Mouse (Mus musculus): ENCODE measurements around the gene Atf4. TPM values are rescaled to one million over a fixed set of nuclear protein-coding genes. Genes with fewer than 3 reads are reported as not detected.

The Atf4 gene
- 110 and 112 TPM in 2 replicates for polyA plus RNA-seq (2014; fragmentation: Nextera tagmentation; extraction: Ambion mirVana)

DNA sequence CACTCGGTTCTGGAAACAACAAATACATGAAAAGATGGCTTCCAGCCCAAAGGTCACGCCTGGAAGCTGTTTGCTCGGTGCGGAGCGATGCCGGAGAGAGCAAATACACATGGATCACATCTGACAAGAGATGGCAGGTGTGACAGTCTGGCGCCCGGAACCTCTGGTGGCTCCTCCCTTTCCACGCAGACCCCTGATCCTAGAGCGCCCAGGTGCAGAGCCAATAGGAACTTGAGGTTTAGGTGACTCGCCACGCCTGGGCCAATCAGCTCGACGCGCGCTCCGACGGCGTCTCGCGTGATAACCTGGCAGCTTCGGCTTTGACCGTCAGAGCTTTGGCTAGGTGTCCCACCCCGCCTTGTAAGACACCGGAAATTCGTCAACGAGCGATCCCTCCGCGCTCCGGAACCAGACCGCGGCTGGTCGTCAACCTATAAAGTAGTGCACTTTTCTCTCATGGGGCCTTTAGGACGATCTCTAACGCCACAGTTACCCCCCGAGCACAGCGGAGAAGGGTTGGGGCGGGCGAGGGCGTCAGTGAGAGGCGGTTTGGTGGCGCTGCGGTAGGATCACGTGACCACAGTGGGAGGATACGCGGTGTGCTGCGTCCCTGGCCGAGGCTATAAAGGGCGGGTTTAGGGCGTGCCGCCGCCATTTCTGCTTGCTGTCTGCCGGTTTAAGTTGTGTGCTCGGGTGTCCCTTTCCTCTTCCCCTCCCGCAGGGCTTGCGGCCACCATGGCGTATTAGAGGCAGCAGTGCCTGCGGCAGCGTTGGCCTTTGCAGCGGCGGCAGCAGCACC, at the start of gene Atf4:
Gene Atf4 (plus strand): TSS at position 338 of the 799 bp plus-strand sequence.
- Histone ChIP-seq H3K4me1 (ENCODE audit: control insufficient read depth, insufficient read depth, low read length) (peaks cover 24% of the 10 kb centered on the region), H3K4me2 (ENCODE audit: low read depth, low read length) (peak within 1 kb of the TSS; percentile 66), H3K36me3 (ENCODE audit: control insufficient read depth, insufficient read depth, low read length) (peaks cover 37% of the 10 kb centered on the region), H3K4me3 (ENCODE audit: low read depth, low read length) (peak within 1 kb of the TSS; percentile 99), H3K9ac (replicated peaks; ENCODE audit: low read depth, low read length) (peak within 1 kb of the TSS; percentile 100), H3K27ac (ENCODE audit: low read depth, low read length) (peak within 1 kb of the TSS; percentile 99), H3K9me3 (ENCODE audit: control insufficient read depth, low read length) (no peaks in the 10 kb centered on the region), H3K27me3 (ENCODE audit: control insufficient read depth, insufficient read depth, low read length) (peaks cover 2% of the 10 kb centered on the region; the same call in 1 of the 2 replicates)
- WGBS: 1% methylated on average over 62 of the region's 62 CpGs
- ATAC-seq (ENCODE audit: low read depth): peak; percentile 97

DNA sequence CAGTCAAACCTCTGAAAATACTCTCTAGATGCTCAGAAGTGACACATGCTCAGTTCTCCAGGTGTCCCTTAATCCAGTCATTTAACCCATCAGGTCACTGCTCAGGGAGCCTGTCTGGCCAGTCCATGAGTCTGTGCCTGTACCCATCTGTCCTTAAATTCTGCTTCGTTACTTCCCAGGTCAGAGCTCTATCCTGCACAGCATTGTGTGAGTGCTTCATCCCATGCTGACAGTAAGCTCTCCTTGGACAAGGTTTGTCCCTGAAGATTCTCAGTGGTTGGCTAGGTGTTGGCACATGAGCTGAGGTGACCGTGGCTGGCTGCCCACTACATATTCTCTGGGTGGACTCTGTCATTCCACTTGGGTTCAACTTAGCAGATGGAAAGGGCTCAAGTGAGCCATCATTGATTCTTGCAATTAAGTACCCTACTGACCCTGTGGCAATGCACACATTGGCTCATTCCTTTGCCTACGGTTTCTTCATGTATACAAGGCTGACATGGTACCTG, 48.9 kb upstream of the Atf4 start:
- no peak overlapping the region for H3K4me2 ChIP-seq (ENCODE audit: low read depth, low read length)
- H3K4me1 ChIP-seq (ENCODE audit: control insufficient read depth, insufficient read depth, low read length): no peaks in the 10 kb centered on the region
- no peak overlapping the region for H3K9ac ChIP-seq (replicated peaks; ENCODE audit: low read depth, low read length)
- WGBS: 83% methylated on average over 3 of the region's 3 CpGs
- no peak overlapping the region for H3K27ac ChIP-seq (ENCODE audit: low read depth, low read length)
- H3K9me3 ChIP-seq (ENCODE audit: control insufficient read depth, low read length): no peaks in the 10 kb centered on the region
- no peak overlapping the region for H3K4me3 ChIP-seq (ENCODE audit: low read depth, low read length)
- no peak for ATAC-seq (ENCODE audit: low read depth)
- no peaks in the 10 kb centered on the region for H3K36me3 ChIP-seq (ENCODE audit: control insufficient read depth, insufficient read depth, low read length)
- H3K27me3 ChIP-seq (ENCODE audit: control insufficient read depth, insufficient read depth, low read length): no peaks in the 10 kb centered on the region

DNA sequence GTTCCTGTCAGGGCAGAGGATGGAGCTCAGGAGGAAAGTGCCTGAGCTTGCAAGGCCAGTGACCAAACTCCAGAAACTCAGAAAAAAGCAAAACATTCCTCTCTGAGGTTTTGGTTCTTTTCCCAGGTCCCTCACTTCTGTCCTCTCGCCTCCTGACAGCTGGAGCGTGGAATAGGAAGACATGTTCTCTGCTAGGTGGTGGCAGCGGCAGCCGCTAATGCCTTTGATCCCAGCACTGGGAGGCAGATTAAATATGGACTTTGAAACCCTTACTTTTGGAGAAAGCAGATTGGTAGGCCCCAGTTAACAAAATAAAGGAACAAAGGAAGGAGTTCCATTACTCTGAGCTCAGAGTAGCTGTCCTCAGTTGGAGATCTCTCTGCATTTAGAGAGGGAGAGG, 46.5 kb upstream of the Atf4 start:
- no peak overlapping the region for H3K9ac ChIP-seq (replicated peaks; ENCODE audit: low read depth, low read length)
- H3K9me3 ChIP-seq (ENCODE audit: control insufficient read depth, low read length): no peaks in the 10 kb centered on the region
- no peak overlapping the region for H3K4me3 ChIP-seq (ENCODE audit: low read depth, low read length)
- WGBS: 30% methylated on average over 4 of the region's 4 CpGs
- no peak for ATAC-seq (ENCODE audit: low read depth)
- H3K27me3 ChIP-seq (ENCODE audit: control insufficient read depth, insufficient read depth, low read length): no peaks in the 10 kb centered on the region
- H3K27ac ChIP-seq (ENCODE audit: low read depth, low read length): no peak overlapping the region
- H3K4me1 ChIP-seq (ENCODE audit: control insufficient read depth, insufficient read depth, low read length): no peaks in the 10 kb centered on the region
- H3K4me2 ChIP-seq (ENCODE audit: low read depth, low read length): no peak overlapping the region
- H3K36me3 ChIP-seq (ENCODE audit: control insufficient read depth, insufficient read depth, low read length): no peaks in the 10 kb centered on the region; the same call in 1 of the 2 replicates

DNA sequence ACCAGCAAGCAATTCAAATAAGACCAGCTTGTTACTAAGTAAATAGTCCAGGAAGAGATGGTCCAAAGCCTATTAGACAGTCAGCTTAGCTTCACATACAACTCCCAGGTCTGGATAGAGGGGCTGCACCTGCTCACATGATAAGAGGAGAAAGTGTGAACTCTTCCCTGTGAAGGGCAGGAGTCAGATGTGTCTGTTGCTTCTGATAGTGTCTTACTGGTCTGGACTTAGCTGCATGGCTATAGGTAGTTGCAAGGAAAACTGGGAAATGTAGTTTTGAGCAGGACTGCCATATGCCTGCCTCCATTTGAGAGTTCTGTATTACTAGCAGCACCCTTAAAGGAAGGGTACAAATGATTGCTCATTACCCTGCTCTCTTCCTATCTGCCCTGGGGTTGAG, 41.3 kb upstream of the Atf4 start:
- no peaks in the 10 kb centered on the region for H3K4me1 ChIP-seq (ENCODE audit: control insufficient read depth, insufficient read depth, low read length)
- no peaks in the 10 kb centered on the region for H3K9me3 ChIP-seq (ENCODE audit: control insufficient read depth, low read length)
- ATAC-seq (ENCODE audit: low read depth): no peak
- H3K4me3 ChIP-seq (ENCODE audit: low read depth, low read length): no peak overlapping the region
- H3K27me3 ChIP-seq (ENCODE audit: control insufficient read depth, insufficient read depth, low read length): no peaks in the 10 kb centered on the region
- H3K36me3 ChIP-seq (ENCODE audit: control insufficient read depth, insufficient read depth, low read length): no peaks in the 10 kb centered on the region; the same call in 1 of the 2 replicates
- no peak overlapping the region for H3K4me2 ChIP-seq (ENCODE audit: low read depth, low read length)
- H3K9ac ChIP-seq (replicated peaks; ENCODE audit: low read depth, low read length): no peak overlapping the region
- no peak overlapping the region for H3K27ac ChIP-seq (ENCODE audit: low read depth, low read length)

DNA sequence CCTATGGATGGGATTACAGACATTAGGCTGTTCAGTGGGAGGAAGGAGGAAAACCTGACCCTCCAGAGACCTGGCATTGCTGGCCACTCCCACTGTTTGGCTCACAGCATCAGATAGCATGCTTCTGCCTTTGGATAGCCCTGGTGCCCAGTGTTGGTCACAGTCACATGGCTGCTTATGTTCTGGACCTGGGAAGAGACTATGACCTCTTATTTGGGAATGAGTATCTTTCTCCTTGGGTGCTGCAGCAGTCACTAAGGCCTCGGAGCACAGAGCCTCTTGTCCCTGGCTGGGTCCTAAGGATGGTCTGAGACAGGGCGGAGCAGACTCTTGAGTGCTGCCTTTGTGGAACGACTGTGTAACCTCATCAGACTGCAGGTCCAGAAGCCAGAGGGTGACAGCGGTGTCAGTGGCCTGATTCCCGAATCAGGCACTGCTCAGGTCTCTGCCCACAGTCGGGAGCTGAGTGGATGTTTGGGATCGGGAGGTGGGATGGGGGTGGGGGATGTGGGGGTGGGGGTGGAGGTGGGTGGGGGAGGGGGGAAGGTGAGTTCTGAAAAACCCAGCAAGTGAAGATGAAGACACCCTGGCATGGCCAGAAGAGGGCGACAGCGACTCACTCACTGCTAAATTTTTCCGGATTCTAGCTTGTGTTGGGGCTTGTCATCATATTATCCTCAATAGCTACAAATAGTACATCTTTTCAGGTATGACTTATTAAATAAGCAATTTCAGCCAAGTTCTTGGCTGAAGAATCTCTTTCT, 39.1 kb upstream of the Atf4 start:
- 12% methylated on average over 10 of the region's 10 CpGs for WGBS
- Histone ChIP-seq H3K4me3 (ENCODE audit: low read depth, low read length) (no peak overlapping the region), H3K4me2 (ENCODE audit: low read depth, low read length) (no peak overlapping the region), H3K9ac (replicated peaks; ENCODE audit: low read depth, low read length) (no peak overlapping the region), H3K4me1 (ENCODE audit: control insufficient read depth, insufficient read depth, low read length) (no peaks in the 10 kb centered on the region), H3K27ac (ENCODE audit: low read depth, low read length) (no peak overlapping the region), H3K9me3 (ENCODE audit: control insufficient read depth, low read length) (no peaks in the 10 kb centered on the region), H3K36me3 (ENCODE audit: control insufficient read depth, insufficient read depth, low read length) (no peaks in the 10 kb centered on the region; the same call in 1 of the 2 replicates), H3K27me3 (ENCODE audit: control insufficient read depth, insufficient read depth, low read length) (no peaks in the 10 kb centered on the region)
- no peak for ATAC-seq (ENCODE audit: low read depth)

DNA sequence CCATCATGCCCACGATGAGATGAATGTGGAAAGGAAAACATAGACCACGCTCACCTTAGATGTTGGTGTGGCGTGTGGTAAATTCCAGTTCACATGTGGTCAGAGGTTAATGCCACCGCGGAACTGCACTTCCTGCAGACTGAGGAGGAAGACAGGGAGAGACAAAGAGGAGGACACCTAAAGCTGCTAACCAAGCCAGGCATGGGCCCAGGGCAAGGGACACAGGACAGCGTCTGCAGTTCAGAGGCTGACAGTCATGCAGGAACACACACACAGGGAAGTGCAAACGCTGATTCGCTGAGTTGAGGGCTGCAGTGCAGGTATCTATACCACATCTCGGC, 38.5 kb upstream of the Atf4 start:
- H3K27me3 ChIP-seq (ENCODE audit: control insufficient read depth, insufficient read depth, low read length): no peaks in the 10 kb centered on the region
- no peaks in the 10 kb centered on the region for H3K4me1 ChIP-seq (ENCODE audit: control insufficient read depth, insufficient read depth, low read length)
- no peak overlapping the region for H3K4me2 ChIP-seq (ENCODE audit: low read depth, low read length)
- H3K9ac ChIP-seq (replicated peaks; ENCODE audit: low read depth, low read length): no peak overlapping the region
- H3K9me3 ChIP-seq (ENCODE audit: control insufficient read depth, low read length): no peaks in the 10 kb centered on the region
- H3K27ac ChIP-seq (ENCODE audit: low read depth, low read length): no peak overlapping the region
- H3K36me3 ChIP-seq (ENCODE audit: control insufficient read depth, insufficient read depth, low read length): no peaks in the 10 kb centered on the region; the same call in 1 of the 2 replicates
- ATAC-seq (ENCODE audit: low read depth): no peak
- 70% methylated on average over 9 of the region's 9 CpGs for WGBS
- H3K4me3 ChIP-seq (ENCODE audit: low read depth, low read length): no peak overlapping the region

DNA sequence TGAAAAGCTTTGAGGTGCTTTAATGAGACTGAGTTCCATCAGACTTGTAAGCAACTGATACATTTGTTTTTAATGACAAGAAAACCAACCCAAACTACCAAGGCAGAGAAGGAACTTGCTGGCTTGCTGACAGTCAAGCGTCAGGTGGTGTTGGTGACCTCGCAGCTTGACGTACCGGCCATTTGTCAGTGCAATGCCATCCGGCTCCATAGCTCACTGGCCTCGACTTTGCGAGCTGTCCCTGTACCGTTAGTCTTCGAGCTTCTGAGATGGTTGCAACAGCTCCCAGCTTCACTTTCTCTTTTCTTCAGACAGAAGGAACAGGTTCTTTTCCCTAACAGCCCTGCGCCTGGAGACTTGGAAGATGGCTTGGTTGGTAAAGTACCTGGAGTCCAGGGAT, 37.5 kb upstream of the Atf4 start:
- Histone ChIP-seq H3K9ac (replicated peaks; ENCODE audit: low read depth, low read length) (no peak overlapping the region), H3K27ac (ENCODE audit: low read depth, low read length) (no peak overlapping the region), H3K4me1 (ENCODE audit: control insufficient read depth, insufficient read depth, low read length) (no peaks in the 10 kb centered on the region), H3K36me3 (ENCODE audit: control insufficient read depth, insufficient read depth, low read length) (no peaks in the 10 kb centered on the region), H3K9me3 (ENCODE audit: control insufficient read depth, low read length) (no peaks in the 10 kb centered on the region), H3K27me3 (ENCODE audit: control insufficient read depth, insufficient read depth, low read length) (no peaks in the 10 kb centered on the region), H3K4me2 (ENCODE audit: low read depth, low read length) (no peak overlapping the region), H3K4me3 (ENCODE audit: low read depth, low read length) (no peak overlapping the region)
- no peak for ATAC-seq (ENCODE audit: low read depth)
- WGBS: 88% methylated on average over 10 of the region's 10 CpGs

DNA sequence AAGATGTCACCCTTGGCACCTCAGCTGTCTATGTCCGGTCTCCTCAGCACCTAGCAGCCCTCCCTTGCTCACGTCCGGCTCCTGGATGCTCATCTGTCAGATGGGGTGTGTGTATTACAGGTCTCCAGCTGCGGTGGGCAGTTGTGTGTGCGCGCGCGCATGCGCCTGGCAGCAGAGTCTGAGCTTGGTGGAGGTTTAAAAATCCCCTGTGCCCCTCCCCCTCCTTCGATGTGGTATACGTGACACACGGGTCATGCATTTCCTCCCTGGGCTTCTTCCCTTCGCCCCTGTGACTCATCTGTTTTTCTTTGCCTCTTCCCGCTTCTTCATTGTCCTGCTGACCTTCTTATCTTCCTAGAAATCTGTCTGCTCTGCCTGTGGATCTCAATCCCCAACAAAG, 35.8 kb upstream of the Atf4 start:
- Histone ChIP-seq H3K4me1 (ENCODE audit: control insufficient read depth, insufficient read depth, low read length) (no peaks in the 10 kb centered on the region), H3K27ac (ENCODE audit: low read depth, low read length) (no peak overlapping the region), H3K4me3 (ENCODE audit: low read depth, low read length) (no peak overlapping the region), H3K9ac (replicated peaks; ENCODE audit: low read depth, low read length) (no peak overlapping the region), H3K27me3 (ENCODE audit: control insufficient read depth, insufficient read depth, low read length) (no peaks in the 10 kb centered on the region), H3K4me2 (ENCODE audit: low read depth, low read length) (no peak overlapping the region), H3K36me3 (ENCODE audit: control insufficient read depth, insufficient read depth, low read length) (no peaks in the 10 kb centered on the region), H3K9me3 (ENCODE audit: control insufficient read depth, low read length) (no peaks in the 10 kb centered on the region)
- WGBS: 49% methylated on average over 14 of the region's 14 CpGs
- ATAC-seq (ENCODE audit: low read depth): no peak

Data from neural tube, embryonic 14.5 days (tissue).